Mouse (Mus musculus): Measurements from ENCODE around the gene Svip.

Svip gene

DNA sequence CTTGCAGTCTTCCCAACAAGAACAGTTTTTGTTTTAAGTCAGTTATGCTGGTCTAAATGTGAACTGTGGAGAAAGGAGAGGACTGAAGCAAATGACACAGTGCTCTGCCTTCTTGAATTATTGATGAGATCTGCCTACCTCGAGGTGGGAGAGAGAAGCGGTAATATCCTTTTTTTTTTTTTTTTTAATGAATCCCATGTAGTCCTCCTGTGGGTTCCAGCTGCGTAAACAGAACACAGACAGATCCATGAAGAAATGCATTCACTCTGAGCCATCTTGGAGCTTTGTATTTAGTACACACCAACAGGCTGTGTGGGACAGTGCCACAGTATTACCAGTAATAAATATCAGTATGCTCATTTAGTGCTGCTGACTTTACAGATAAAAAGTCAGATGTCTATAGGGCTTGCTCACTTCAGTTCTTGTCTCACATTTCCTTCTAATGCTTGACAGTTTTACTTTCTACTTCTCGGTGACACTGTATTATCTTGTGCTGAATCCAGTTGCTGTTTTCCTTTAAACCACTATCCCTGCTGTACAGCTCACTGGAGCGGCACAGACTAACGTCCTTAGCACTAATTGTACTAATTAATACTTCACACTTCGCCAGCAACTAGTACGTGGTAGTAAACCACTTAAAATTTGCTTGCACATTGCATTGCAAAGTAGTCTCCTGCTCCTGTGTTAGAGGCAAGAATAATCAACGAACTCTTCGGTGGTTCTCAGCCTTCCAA is 43.4 kb downstream of the Svip start:
- in situ Hi-C loops (cut with MboI; ENCODE audit: low sequenced_read_pairs), result no loop called here

DNA sequence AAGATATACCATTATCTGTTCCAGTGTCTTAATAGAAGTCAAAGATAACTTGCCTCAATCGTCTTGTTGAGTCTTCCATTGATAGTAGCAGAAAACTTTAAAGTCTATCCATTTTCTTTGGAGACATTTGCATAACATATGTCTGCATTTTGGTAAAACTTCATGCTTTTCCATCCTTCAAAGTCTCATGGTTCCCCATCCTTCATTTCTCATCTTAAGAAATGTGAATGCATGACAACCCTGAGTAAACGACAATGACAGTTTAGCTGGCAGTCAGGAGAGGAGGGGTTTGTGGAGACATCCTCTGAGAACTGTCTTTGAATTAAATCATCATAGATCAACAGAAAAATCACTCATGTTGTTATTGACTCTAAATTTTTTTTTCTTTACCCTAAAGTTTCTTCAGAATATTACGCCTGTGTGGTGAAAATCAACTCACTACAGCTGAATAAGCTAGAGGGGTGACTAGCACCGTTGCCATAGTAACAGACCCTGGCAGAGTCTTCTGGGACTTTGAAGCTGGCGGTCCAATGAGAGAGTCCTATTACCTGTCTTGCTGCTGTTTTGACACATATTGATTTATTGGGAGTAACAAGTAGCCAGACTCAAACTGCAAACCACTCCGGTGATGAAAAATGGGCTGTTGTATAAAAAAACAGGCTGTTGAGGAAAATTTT is 45.0 kb downstream of the Svip start:
- in situ Hi-C loops (cut with MboI; ENCODE audit: low sequenced_read_pairs), result no loop called here

- in situ Hi-C loops (cut with MboI; ENCODE audit: low sequenced_read_pairs), result no loop called here
Observed at GRCm38 (mm10) chr7:51957766-51958165, 48.1 kb downstream of the Svip start.

DNA sequence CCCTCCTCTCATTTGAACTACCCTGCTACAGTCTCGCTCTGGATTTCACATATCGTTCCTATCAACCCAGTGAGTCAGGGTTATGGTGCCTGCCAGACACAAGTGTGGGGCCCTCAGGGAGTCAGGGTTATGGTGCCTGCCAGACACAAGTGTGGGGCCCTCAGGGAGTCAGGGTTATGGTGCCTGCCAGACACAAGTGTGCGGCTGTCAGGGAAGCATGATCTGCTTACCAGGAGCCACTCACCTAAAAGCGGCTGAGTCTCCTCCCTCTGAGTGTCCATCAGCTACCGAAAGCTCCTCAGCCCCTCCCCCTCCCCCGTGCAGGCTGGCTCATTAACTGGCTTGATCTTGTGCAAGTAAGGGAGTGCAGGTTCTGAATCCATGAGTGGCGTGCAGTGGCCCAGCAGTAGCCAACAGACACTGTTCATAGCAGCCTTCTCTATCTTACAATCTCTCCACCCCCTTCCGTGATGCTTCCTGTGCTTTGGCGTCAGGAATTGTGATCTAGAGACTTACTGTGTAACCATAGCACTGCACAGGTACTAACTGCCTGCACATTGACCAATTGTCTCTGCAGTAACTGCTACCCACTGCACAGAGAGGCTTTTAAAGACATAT is 50.3 kb downstream of the Svip start:
- in situ Hi-C loops (cut with MboI; ENCODE audit: low sequenced_read_pairs), result no loop called here
